Mouse (Mus musculus) testis, adult 10 weeks (tissue): ENCODE measurements around the gene Celf6. TPM values are rescaled to one million over a fixed set of nuclear protein-coding genes. Genes with fewer than 3 reads are reported as not detected.

ENCODE experiments used
- polyA plus RNA-seq: library from polyadenylated mRNA; stranded (reverse); fragments of 350-450 nt; fragmentation: Illumina TruSeq; extraction: RNeasy Lipid Tissue Mini Kit (QIAGEN cat#74804); gene quantifications from one replicate; pipeline ENCODE4 v1.2.3, GENCODE M21; 2014; ENCODE audit warnings: low read depth, low replicate concordance

Gene Celf6
- polyA plus RNA-seq = 3.1 TPM

DNA sequence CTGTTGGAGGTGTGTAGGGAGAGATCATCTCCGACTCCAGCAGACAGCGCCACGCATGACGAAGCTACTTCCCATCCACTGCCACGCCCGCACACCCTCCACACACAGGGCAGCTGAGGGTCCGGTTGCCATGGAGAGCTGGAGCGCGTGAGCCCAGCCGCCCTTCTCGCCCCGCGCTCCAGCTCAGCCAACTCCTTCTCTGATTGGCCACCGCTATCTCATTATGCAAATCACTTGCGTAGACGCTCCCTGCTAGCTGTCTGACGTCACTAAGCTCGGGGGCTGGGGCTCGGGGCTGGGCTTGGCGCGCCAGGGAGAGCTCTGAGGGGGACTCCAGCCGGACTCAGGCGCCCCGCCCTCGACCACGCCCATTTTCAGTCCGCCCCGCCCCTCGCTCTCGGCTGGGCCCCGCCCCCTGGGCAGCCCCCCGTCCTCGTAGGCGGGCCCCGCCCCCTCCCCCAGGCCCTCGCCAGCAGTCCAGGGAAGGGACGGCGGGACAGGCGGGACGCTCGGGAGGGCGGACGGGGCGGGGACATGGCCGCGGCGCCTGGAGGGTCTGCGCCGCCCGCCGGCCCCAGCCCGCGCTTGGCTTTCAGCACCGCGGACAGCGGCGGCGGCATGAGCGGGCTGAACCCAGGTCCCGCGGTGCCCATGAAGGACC, at the start of gene Celf6:
Gene Celf6 (plus strand): TSS at position 74 of the 661 bp plus-strand sequence.

DNA sequence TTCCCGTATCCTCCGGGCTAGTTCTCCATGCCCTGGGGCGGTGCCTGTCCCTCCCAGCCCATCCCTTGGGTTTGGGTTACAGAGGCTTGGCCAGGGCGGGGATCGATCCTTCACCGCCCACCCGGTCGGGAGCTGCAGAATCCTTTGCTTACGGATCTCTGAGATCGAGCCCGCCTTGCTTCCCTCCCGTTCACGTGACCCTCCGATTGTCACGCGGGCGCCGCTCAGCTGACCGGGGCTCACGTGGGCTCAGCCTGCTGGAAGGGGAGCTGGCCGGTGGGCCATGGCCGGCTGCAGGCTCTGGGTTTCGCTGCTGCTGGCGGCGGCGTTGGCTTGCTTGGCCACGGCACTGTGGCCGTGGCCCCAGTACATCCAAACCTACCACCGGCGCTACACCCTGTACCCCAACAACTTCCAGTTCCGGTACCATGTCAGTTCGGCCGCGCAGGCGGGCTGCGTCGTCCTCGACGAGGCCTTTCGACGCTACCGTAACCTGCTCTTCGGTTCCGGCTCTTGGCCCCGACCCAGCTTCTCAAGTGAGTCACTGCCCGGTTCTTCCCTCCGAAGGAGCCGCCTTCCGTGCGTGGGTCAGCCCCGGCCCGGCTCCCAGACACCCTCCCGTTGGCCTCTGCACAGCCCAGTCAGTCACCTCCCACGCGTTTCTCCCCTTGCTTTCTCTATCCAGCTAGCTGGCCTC, 38.1 kb upstream of the Celf6 start, which contains the start of the genes Hexa and Tmem202:
Gene Hexa (plus strand): TSS at position 100 of the 697 bp plus-strand sequence.
Gene Tmem202 (minus strand): TSS at position 407 of the 697 bp plus-strand sequence.

GRCm38 (mm10) chr9:59616622-59617306, 39.0 kb downstream of the Celf6 start, which contains the start of gene Parp6:
Parp6 (plus strand) TSS chr9:59617284.

DNA sequence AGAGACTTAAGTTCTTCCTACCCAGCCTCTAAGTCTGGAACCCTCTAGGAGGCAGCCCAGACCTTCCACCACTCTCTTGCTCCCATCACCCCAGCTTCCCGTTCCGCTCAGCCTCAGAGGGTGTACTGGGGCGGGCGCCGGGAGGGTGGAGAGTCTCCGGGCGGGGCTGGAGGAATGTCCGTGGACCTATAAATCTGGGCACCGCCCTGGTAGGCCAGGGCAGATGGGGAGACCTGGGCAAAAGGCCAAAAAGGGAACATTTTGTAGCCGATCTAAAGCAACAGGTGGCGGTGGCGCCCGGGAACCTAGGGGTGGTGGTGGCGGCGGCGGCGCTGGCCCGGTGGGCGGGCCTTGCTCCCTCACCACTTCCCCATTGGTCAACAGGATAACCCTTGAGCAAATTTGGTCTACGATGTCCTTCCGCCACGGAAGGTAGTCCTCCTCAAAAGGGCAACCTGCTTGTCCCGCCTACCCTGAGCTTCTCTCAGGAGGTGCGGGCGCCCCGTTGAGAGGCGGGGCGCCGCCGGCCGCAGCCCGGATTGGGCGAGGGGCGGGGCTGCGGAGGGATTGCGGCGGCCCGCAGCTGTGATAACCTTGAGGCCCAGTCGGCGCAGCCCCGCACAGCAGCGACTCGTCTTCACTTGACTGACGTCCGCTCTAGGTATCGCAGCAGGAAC, 78.4 kb downstream of the Celf6 start, which contains the start of gene Pkm:
Gene Pkm (plus strand): TSS at position 411 of the 677 bp plus-strand sequence.

Other genes starting within 250 kb of the Celf6 start
- 26.5 TPM for gene Bbs4, start 224.4 kb upstream of the Celf6 start, polyA plus RNA-seq
- gene Arih1, start 91.3 kb upstream of the Celf6 start, polyA plus RNA-seq = 503 TPM
- gene Hexa, start 38.4 kb upstream of the Celf6 start, polyA plus RNA-seq = 37.2 TPM
- gene Tmem202, start 38.1 kb upstream of the Celf6 start, polyA plus RNA-seq = 71.7 TPM
- gene Parp6, start 39.4 kb downstream of the Celf6 start, polyA plus RNA-seq = 32.6 TPM
- 30.2 TPM for gene Pkm, start 78.5 kb downstream of the Celf6 start, polyA plus RNA-seq
- gene Gramd2, start 102.2 kb downstream of the Celf6 start, polyA plus RNA-seq = 4.1 TPM
- gene Senp8, start 172.8 kb downstream of the Celf6 start, polyA plus RNA-seq = 16.2 TPM
- gene Myo9a, start 173.0 kb downstream of the Celf6 start, polyA plus RNA-seq = 116 TPM